Comparison of ENCODE assay signal across 9 mouse cellular contexts in genomic region chr5:57718876-57719593, GRCm38 (mm10). TPM values are rescaled to one million over a fixed set of nuclear protein-coding genes. Genes with fewer than 3 reads are reported as not detected.
DNase-seq lines count a peak whose midpoint lies in the region; ATAC-seq and TF ChIP-seq lines count a peak whose summit lies in the region.
"Had no signal": no experiment of that assay in that cellular context is flagged by ENCODE, and none has a peak within 500 bp of the region (broad histone marks: within the 10 kb centered on the region; RNA-seq: fewer than 3 reads in every experiment).

No protein-coding gene starts in this region.

- no peak overlapping the region for H3K27ac ChIP-seq in liver, adult 2 months (replicated peaks; ENCODE audit: insufficient read depth, low read depth, low read length)
- peak overlapping the region; percentile 94 for H3K27ac ChIP-seq in neural tube, embryonic 13.5 days (replicated peaks)

- H3K9ac ChIP-seq in liver, adult 2 months (ENCODE audit: low read depth, low read length): peak overlapping the region; percentile 32; the same call in 1 of the 2 replicates
- peak overlapping the region; percentile 85 for H3K9ac ChIP-seq in neural tube, embryonic 13.5 days

- peak; percentile 41 for DNase-seq in kidney, adult 18-20 months
- DNase-seq in kidney, adult 11 months: no peak
- peak; percentile 49 for DNase-seq in embryo, embryonic 10 days (ENCODE audit: low spot score)
- DNase-seq in gastrocnemius, postnatal 25 days: peak; percentile 52
- DNase-seq in kidney, adult 9 months: peak; percentile 4
- no peak for DNase-seq in liver, adult 2 months (ENCODE audit: extremely low read depth, low read depth, low spot score)
- peak; percentile 41 for DNase-seq in thymus, postnatal 4 days

- H3K36me3 ChIP-seq in liver, adult 2 months (ENCODE audit: control insufficient read depth, insufficient read depth, low read length): no peaks in the 10 kb centered on the region
- H3K36me3 ChIP-seq in neural tube, embryonic 13.5 days: no peaks in the 10 kb centered on the region

- H3K9me3 ChIP-seq in neural tube, embryonic 13.5 days: no peaks in the 10 kb centered on the region

- peaks cover 36% of the 10 kb centered on the region for H3K27me3 ChIP-seq in liver, adult 2 months (ENCODE audit: control insufficient read depth, insufficient read depth, low read length)
- peaks cover 17% of the 10 kb centered on the region; the same call in 1 of the 2 replicates for H3K27me3 ChIP-seq in neural tube, embryonic 13.5 days
- H3K27me3 ChIP-seq: Patski had no signal

- ATAC-seq in neural tube, embryonic 13.5 days (ENCODE audit: low read depth): no peak; the same call in 1 of the 2 replicates

- 2% methylated on average over 54 of the region's 54 CpGs for WGBS in liver, adult 2 months
- under 1% methylated on average over 53 of the region's 54 CpGs for WGBS in neural tube, embryonic 13.5 days

- no peak for TF ChIP-seq CTCF in liver, adult 2 months (IDR thresholded peaks at IDR 0.05; ENCODE audit: low read depth, low read length)

- TF ChIP-seq POLR2A in liver, adult 2 months (IDR thresholded peaks at IDR 0.05; ENCODE audit: extremely low read depth, insufficient read depth, low read length): no peak

- peaks cover 9% of the 10 kb centered on the region for H3K4me1 ChIP-seq in liver, adult 2 months (ENCODE audit: control insufficient read depth, insufficient read depth, low read length)
- H3K4me1 ChIP-seq in neural tube, embryonic 13.5 days (replicated peaks): peaks cover 39% of the 10 kb centered on the region

- peak overlapping the region; percentile 92 for H3K4me2 ChIP-seq in neural tube, embryonic 13.5 days

- H3K4me3 ChIP-seq in liver, adult 2 months (ENCODE audit: insufficient read depth, low read depth, low read length): peak overlapping the region; percentile 47
- H3K4me3 ChIP-seq in neural tube, embryonic 13.5 days: peak overlapping the region; percentile 73

- no peaks in the 10 kb centered on the region for H3K79me2 ChIP-seq in liver, adult 2 months (ENCODE audit: control insufficient read depth, insufficient read depth, low read length)

RNA-seq across cellular contexts. Expression of gene Pcdh7, which starts 1.3 kb away (rescaled TPM):
- total RNA-seq in gastrocnemius, postnatal 25 days (2021): 1 to 10 TPM; 2.6 to 3.0 TPM
- total RNA-seq in liver, adult 2 months (2014; rRNA removed): 1.3 and 1.5 TPM in 2 replicates
- 0.29 and 0.32 TPM in 2 replicates for polyA plus RNA-seq in liver, adult 2 months (2012; rRNA removed)
- polyA plus RNA-seq in neural tube, embryonic 13.5 days (2015; fragmentation: Nextera tagmentation; extraction: Ambion mirVana): 20.7 and 21.2 TPM in 2 replicates

Comparison
In these comparisons a context has a peak if more than half of its experiments do, and no peak if none do; other contexts are left out.
1. DNase-seq: peak in kidney, adult 18-20 months (single experiment), embryo, embryonic 10 days (single experiment), gastrocnemius, postnatal 25 days (single experiment), kidney, adult 9 months (single experiment) and thymus, postnatal 4 days (single experiment); none in kidney, adult 11 months (single experiment) and liver, adult 2 months (single experiment).